Mouse (Mus musculus) hindbrain, embryonic 12.5 days (tissue): Measurements from ENCODE around the gene Cfap52. TPM values are rescaled to one million over a fixed set of nuclear protein-coding genes. Genes with fewer than 3 reads are reported as not detected.

ENCODE experiments used
- polyA plus RNA-seq: library from polyadenylated mRNA; unstranded; fragments of >200 nt; fragmentation: Nextera tagmentation; extraction: Ambion mirVana; gene quantifications from 2 replicates; pipeline ENCODE4 v1.2.1, GENCODE M21; 2016

Gene Cfap52
- polyA plus RNA-seq, 1 experiment from 2014 or later = 4.5 TPM

Other genes starting within 250 kb of the Cfap52 start
- 0.04 TPM in 1 of 2 replicates, not detected in the other for gene Glp2r, start 194.5 kb downstream of the Cfap52 start, polyA plus RNA-seq
- not detected in 2 replicates for gene Gsg1l2, start 191.0 kb downstream of the Cfap52 start, polyA plus RNA-seq
- gene Dhrs7c, start 167.5 kb downstream of the Cfap52 start, polyA plus RNA-seq = 0.34 TPM in 1 of 2 replicates, not detected in the other
- gene Usp43, start 43.5 kb downstream of the Cfap52 start, polyA plus RNA-seq = 0.80 and 0.86 TPM in 2 replicates
- 64.0 and 74.4 TPM in 2 replicates for gene Stx8, start 542 bp upstream of the Cfap52 start, polyA plus RNA-seq